Mouse (Mus musculus): Measurements from ENCODE around the gene Cep112. TPM values are rescaled to one million over a fixed set of nuclear protein-coding genes. Genes with fewer than 3 reads are reported as not detected.

Gene Cep112
- polyA plus RNA-seq, 1 experiment from 2014 or later = 14.6 TPM

DNA sequence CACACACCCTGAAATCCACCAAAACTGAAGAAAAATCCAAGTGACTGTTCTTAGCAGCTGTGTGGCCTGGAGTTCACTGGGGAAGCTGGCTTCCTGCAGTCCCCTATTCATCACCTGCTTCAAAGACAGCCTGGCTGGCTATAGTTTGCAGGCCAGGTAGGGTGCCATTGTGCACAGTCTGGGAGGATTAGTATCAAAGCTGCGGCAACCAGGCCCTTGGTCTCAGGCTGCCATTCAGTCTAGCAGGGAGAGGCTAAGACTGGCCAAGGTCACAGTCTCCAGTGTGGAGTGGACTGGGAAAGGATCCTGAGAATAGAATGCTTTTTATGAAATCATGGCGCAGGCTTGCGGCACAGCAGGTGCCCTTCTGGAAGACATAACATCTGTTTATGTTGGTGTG lies 180.3 kb downstream of the Cep112 start:
- no peaks in the 10 kb centered on the region for H3K4me1 ChIP-seq (ENCODE audit: control insufficient read depth, insufficient read depth, low read length)
- H3K9ac ChIP-seq (ENCODE audit: low read length) = no peak overlapping the region
- H3K4me2 ChIP-seq (ENCODE audit: low read length) = no peak overlapping the region
- no peaks in the 10 kb centered on the region for H3K27me3 ChIP-seq (replicated peaks; ENCODE audit: control insufficient read depth, insufficient read depth, low read length)
- no peak overlapping the region for H3K4me3 ChIP-seq (ENCODE audit: low read depth, low read length)
- H3K36me3 ChIP-seq (ENCODE audit: control insufficient read depth, insufficient read depth, low read length) = no peaks in the 10 kb centered on the region
- H3K9me3 ChIP-seq (replicated peaks; ENCODE audit: control insufficient read depth, low read length) = no peaks in the 10 kb centered on the region
- peak; percentile 86 for ATAC-seq
- peak; percentile 66 for DNase-seq (ENCODE audit: low spot score)
- H3K27ac ChIP-seq (ENCODE audit: low read depth, low read length) = peak overlapping the region; percentile 64
- 6% methylated on average over 3 of the region's 3 CpGs for WGBS

DNA sequence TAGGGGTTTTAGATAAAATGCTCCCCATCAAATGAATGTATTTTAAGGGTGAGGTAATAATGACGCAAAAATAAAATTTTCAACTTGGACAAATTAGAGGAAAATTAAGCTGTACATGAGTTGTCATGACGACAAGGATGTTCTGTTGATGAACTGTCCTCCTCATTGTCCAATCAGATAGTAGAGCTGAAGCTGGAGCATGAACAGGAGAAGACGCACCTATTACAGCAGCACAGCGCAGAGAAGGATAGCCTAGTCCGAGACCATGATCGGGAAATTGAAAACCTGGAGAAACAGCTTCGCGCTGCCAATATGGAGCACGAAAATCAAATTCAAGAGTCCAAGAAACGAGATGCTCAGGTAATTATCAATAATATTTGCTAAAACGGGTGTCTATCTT lies 181.0 kb downstream of the Cep112 start:
- Histone ChIP-seq H3K4me1 (ENCODE audit: control insufficient read depth, insufficient read depth, low read length) (no peaks in the 10 kb centered on the region), H3K9me3 (replicated peaks; ENCODE audit: control insufficient read depth, low read length) (no peaks in the 10 kb centered on the region), H3K4me2 (ENCODE audit: low read length) (peak overlapping the region; percentile 14; the same call in 1 of the 2 replicates), H3K4me3 (ENCODE audit: low read depth, low read length) (peak overlapping the region; percentile 12), H3K27me3 (replicated peaks; ENCODE audit: control insufficient read depth, insufficient read depth, low read length) (no peaks in the 10 kb centered on the region), H3K9ac (ENCODE audit: low read length) (no peak overlapping the region), H3K36me3 (ENCODE audit: control insufficient read depth, insufficient read depth, low read length) (no peaks in the 10 kb centered on the region), H3K27ac (ENCODE audit: low read depth, low read length) (peak overlapping the region; percentile 58)
- 68% methylated on average over 11 of the region's 11 CpGs for WGBS
- DNase-seq (ENCODE audit: low spot score) (peak; percentile 55), ATAC-seq (peak; percentile 54; the same call in 1 of the 2 replicates)

DNA sequence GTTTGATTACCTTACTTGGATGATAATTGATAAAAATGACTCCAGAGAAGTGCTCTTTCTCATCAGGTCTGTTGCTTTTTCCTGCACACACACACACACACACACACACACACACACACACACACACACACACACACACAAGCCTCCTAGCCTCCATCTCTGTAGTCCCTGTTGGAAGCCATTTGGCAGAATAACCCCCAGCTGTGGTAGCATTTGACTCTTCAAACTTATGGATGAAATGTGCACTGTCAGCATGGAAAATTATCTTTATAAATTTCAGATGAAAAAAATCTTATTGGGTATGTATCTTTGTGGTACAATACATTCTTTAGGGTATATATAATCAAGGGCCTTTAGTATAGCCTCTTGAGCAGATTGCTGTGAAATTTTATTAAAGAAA lies 181.8 kb downstream of the Cep112 start:
- H3K4me1 ChIP-seq (ENCODE audit: control insufficient read depth, insufficient read depth, low read length) = no peaks in the 10 kb centered on the region
- H3K9ac ChIP-seq (ENCODE audit: low read length) = no peak overlapping the region
- H3K4me2 ChIP-seq (ENCODE audit: low read length) = 0 out of 2 replicates have a peak overlapping the region, but pooled peaks have one; percentile 21
- ATAC-seq = no peak
- H3K9me3 ChIP-seq (replicated peaks; ENCODE audit: control insufficient read depth, low read length) = no peaks in the 10 kb centered on the region
- H3K36me3 ChIP-seq (ENCODE audit: control insufficient read depth, insufficient read depth, low read length) = no peaks in the 10 kb centered on the region
- DNase-seq (ENCODE audit: low spot score) = peak; percentile 14
- H3K4me3 ChIP-seq (ENCODE audit: low read depth, low read length) = peak overlapping the region; percentile 12
- H3K27ac ChIP-seq (ENCODE audit: low read depth, low read length) = 0 out of 2 replicates have a peak overlapping the region, but pooled peaks have one; percentile 58
- H3K27me3 ChIP-seq (replicated peaks; ENCODE audit: control insufficient read depth, insufficient read depth, low read length) = no peaks in the 10 kb centered on the region

DNA sequence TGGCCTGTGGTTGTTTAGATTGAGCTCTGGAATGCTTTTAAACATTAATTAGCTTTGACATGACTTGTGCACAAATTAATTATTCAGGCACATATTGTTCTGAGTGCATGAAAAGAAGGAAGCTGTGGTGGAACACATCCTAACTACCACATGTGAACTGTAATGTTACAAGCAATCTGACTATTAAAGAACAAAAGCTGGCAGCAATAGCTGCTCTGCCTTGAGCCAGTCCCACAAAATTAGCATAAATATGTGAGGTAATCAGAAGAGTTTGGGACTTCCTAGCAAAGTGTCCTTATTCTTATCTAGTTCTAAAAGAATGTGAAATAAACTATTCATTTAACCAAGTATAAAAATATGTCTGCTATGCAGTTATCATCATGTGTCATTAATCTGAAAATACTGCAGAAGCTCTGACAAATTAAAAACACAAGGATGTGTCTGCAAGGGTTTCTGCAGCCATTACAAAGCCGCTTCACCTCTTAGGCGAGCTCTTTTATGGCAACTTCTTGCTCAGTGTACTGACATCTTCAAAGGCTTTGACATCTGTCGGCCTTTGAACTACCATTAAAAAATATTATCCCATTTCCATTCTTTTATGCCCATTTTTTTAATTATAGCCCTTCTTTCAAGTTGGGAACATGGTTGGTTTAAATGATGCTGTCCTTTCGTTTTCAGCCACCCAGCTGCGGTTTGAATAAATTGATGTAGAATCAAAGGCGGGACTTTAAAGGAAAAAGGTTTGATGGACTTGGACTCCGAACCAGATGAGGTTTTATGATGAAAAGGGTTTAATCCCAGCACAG lies 195.8 kb downstream of the Cep112 start:
- Histone ChIP-seq H3K27me3 (replicated peaks; ENCODE audit: control insufficient read depth, insufficient read depth, low read length) (no peaks in the 10 kb centered on the region), H3K4me1 (ENCODE audit: control insufficient read depth, insufficient read depth, low read length) (peaks cover 13% of the 10 kb centered on the region), H3K9me3 (replicated peaks; ENCODE audit: control insufficient read depth, low read length) (no peaks in the 10 kb centered on the region), H3K36me3 (ENCODE audit: control insufficient read depth, insufficient read depth, low read length) (no peaks in the 10 kb centered on the region), H3K4me2 (ENCODE audit: low read length) (peak overlapping the region; percentile 12; the same call in 1 of the 2 replicates), H3K4me3 (ENCODE audit: low read depth, low read length) (no peak overlapping the region), H3K9ac (ENCODE audit: low read length) (no peak overlapping the region), H3K27ac (ENCODE audit: low read depth, low read length) (peak overlapping the region; percentile 58; the same call in 1 of the 2 replicates)
- DNase-seq (ENCODE audit: low spot score) = peak; percentile 60
- 44% methylated on average over 7 of the region's 7 CpGs for WGBS
- peak; percentile 65 for ATAC-seq

DNA sequence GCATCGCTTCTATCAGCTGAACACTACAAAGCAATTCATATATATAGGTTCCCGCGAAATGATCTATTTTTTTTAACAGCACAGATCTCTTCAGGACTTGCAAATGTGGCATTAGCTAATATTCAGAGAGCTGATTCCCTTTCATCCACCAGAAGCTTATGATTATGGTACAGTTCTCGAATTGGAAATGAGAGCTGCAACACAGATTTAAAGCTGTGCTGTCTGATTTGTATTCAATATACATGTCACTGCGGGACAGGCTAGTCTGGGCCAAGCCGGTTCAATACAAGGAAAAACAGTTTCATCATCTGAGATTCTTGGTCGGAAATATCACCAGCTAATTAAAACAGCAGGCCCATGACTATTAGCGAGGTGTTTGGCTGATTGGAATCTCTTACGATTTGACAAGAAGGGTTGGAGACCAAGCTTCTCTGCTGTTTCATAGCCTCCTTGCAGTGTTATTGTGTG lies 196.5 kb downstream of the Cep112 start:
- no peak overlapping the region for H3K9ac ChIP-seq (ENCODE audit: low read length)
- no peak overlapping the region for H3K4me3 ChIP-seq (ENCODE audit: low read depth, low read length)
- no peaks in the 10 kb centered on the region for H3K36me3 ChIP-seq (ENCODE audit: control insufficient read depth, insufficient read depth, low read length)
- no peaks in the 10 kb centered on the region for H3K27me3 ChIP-seq (replicated peaks; ENCODE audit: control insufficient read depth, insufficient read depth, low read length)
- WGBS = 41% methylated on average over 9 of the region's 9 CpGs
- H3K27ac ChIP-seq (ENCODE audit: low read depth, low read length) = peak overlapping the region; percentile 58; the same call in 1 of the 2 replicates
- DNase-seq (ENCODE audit: low spot score) (peak; percentile 58), ATAC-seq (peak; percentile 74)
- no peaks in the 10 kb centered on the region for H3K9me3 ChIP-seq (replicated peaks; ENCODE audit: control insufficient read depth, low read length)
- peaks cover 13% of the 10 kb centered on the region for H3K4me1 ChIP-seq (ENCODE audit: control insufficient read depth, insufficient read depth, low read length)
- peak overlapping the region; percentile 12; the same call in 1 of the 2 replicates for H3K4me2 ChIP-seq (ENCODE audit: low read length)

DNA sequence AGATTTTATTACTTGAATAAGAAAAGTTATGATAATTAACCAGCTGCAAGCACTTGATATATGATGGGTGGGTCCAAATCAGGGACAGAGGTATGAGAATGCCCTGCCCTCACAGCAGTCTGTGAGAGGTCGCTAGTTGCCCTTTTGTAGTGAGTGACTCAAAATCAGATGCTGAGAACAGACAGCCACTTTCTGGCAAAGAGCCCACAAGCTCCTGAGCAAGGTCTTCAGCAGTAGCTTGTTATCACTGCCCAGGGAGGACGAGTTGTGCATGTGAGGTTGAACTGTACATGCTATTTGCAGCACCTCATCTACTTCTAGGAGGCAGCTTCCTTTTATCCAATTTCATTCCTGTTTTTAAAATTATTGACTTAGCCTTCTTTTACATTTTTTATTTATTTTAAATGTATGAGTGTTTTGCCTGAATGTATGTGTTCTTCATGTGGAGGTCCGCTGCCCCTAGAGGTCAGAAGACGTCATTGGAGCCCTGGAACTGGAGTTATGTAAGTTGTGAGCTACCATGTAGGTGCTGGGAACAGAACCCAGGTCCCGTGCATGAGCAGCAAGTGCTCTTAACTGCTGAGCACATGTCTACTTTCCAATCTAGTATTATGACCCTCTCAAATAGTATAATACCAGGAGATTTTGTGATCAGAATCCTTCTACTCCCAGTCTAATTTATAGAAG lies 200.7 kb downstream of the Cep112 start:
- no peak for DNase-seq (ENCODE audit: low spot score)
- H3K27me3 ChIP-seq (replicated peaks; ENCODE audit: control insufficient read depth, insufficient read depth, low read length) = no peaks in the 10 kb centered on the region

DNA sequence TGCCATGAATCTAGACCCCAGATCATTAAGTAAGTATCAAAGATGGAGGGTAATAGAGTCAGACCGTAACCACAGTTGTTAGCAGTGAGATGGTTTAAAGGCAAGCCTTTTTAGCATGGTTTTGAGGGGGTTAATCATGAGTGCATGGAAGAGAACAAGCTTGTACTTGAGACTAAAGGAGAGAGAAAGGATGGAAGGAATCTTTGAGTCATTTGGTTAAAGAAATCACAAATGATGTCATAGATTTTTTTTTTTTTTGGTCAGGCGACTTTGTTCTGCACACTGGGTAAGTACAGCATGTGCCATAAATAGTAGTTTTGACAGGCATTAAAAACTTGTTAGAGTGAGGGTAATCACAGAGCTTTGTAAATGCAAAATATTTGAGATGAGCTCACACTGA lies 212.8 kb downstream of the Cep112 start:
- H3K9me3 ChIP-seq (replicated peaks; ENCODE audit: control insufficient read depth, low read length) = no peaks in the 10 kb centered on the region
- ATAC-seq (no peak), DNase-seq (ENCODE audit: low spot score) (no peak)
- no peaks in the 10 kb centered on the region for H3K27me3 ChIP-seq (replicated peaks; ENCODE audit: control insufficient read depth, insufficient read depth, low read length)
- no peaks in the 10 kb centered on the region for H3K36me3 ChIP-seq (ENCODE audit: control insufficient read depth, insufficient read depth, low read length)
- no peak overlapping the region for H3K4me2 ChIP-seq (ENCODE audit: low read length)
- no peaks in the 10 kb centered on the region for H3K4me1 ChIP-seq (ENCODE audit: control insufficient read depth, insufficient read depth, low read length)
- H3K9ac ChIP-seq (ENCODE audit: low read length) = no peak overlapping the region
- no peak overlapping the region for H3K27ac ChIP-seq (ENCODE audit: low read depth, low read length)
- no peak overlapping the region for H3K4me3 ChIP-seq (ENCODE audit: low read depth, low read length)
- WGBS = 77% methylated on average over 2 of the region's 2 CpGs

More for the DNA sequence above, 200.7 kb downstream of the Cep112 start:
- H3K4me2 ChIP-seq (ENCODE audit: low read length) = no peak overlapping the region
- H3K4me3 ChIP-seq (ENCODE audit: low read depth, low read length) = no peak overlapping the region
- H3K27ac ChIP-seq (ENCODE audit: low read depth, low read length) = no peak overlapping the region
- no peaks in the 10 kb centered on the region for H3K9me3 ChIP-seq (replicated peaks; ENCODE audit: control insufficient read depth, low read length)
- H3K4me1 ChIP-seq (ENCODE audit: control insufficient read depth, insufficient read depth, low read length) = peaks cover 7% of the 10 kb centered on the region
- no peak overlapping the region for H3K9ac ChIP-seq (ENCODE audit: low read length)
- WGBS = 84% methylated on average over 5 of the region's 5 CpGs
- H3K36me3 ChIP-seq (ENCODE audit: control insufficient read depth, insufficient read depth, low read length) = no peaks in the 10 kb centered on the region
- no peak for ATAC-seq

DNA sequence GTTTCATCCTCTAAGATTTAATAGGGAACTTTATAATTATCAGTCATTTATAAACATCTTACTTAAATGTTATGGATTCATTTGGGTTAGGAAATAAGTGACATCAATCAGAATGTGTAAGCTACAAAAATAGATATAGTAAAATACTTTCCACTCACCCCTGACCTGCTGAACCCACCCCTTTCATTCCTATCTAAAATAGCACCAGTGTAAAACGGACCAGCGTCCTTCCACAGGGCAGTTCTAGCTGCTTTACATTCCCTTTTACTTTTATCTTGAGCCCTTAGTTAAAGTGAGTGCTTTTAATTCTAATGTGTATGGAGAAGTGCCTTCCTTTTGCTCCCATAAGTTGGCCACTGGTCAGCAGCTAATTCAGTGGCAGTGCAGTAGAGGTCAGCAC lies 230.6 kb downstream of the Cep112 start:
- no peak overlapping the region for H3K4me2 ChIP-seq (ENCODE audit: low read length)
- DNase-seq (ENCODE audit: low spot score) (no peak), ATAC-seq (no peak)
- no peaks in the 10 kb centered on the region for H3K4me1 ChIP-seq (ENCODE audit: control insufficient read depth, insufficient read depth, low read length)
- H3K27me3 ChIP-seq (replicated peaks; ENCODE audit: control insufficient read depth, insufficient read depth, low read length) = no peaks in the 10 kb centered on the region
- H3K9me3 ChIP-seq (replicated peaks; ENCODE audit: control insufficient read depth, low read length) = no peaks in the 10 kb centered on the region
- H3K9ac ChIP-seq (ENCODE audit: low read length) = no peak overlapping the region
- WGBS = 85% methylated on average over 2 of the region's 2 CpGs
- H3K27ac ChIP-seq (ENCODE audit: low read depth, low read length) = no peak overlapping the region
- H3K36me3 ChIP-seq (ENCODE audit: control insufficient read depth, insufficient read depth, low read length) = no peaks in the 10 kb centered on the region
- H3K4me3 ChIP-seq (ENCODE audit: low read depth, low read length) = no peak overlapping the region

DNA sequence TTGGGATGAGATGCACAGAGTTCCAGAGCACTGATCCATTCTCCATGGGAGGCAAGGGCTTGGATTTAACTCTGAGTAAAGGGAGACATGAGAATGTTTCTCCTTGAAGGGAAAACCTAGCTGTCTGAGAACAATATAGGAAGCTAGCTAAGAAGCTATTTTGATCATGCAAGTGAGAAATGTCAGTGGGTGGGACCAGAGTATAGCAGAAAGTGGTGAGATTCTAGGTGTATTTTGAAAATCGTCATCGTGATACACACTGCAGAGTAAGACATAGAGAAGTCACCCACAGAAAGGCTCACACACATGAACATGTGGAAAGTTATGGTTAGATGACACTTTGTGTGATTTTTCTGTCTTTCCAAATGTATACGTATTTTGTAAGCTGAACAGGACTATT lies 257.0 kb downstream of the Cep112 start:
- DNase-seq (ENCODE audit: low spot score) (no peak), ATAC-seq (no peak)
- Histone ChIP-seq H3K9ac (ENCODE audit: low read length) (no peak overlapping the region), H3K4me1 (ENCODE audit: control insufficient read depth, insufficient read depth, low read length) (no peaks in the 10 kb centered on the region), H3K27me3 (replicated peaks; ENCODE audit: control insufficient read depth, insufficient read depth, low read length) (no peaks in the 10 kb centered on the region), H3K4me3 (ENCODE audit: low read depth, low read length) (no peak overlapping the region), H3K27ac (ENCODE audit: low read depth, low read length) (no peak overlapping the region), H3K36me3 (ENCODE audit: control insufficient read depth, insufficient read depth, low read length) (no peaks in the 10 kb centered on the region), H3K4me2 (ENCODE audit: low read length) (no peak overlapping the region), H3K9me3 (replicated peaks; ENCODE audit: control insufficient read depth, low read length) (no peaks in the 10 kb centered on the region)
- 86% methylated on average over 3 of the region's 3 CpGs for WGBS

All from forebrain, embryonic 14.5 days (tissue).